Mouse (Mus musculus) C2C12 (cell line): ENCODE measurements around the gene Adgrg1.
"Not testable (repeated sequence)": the region's sequence is repeated elsewhere in the genome, so short reads cannot be mapped to it uniquely, and the experiment has no call there.

Experiments
- CEBPB ChIP-seq: IDR thresholded peaks from one replicate; pipeline ENCODE4 v1.6.1; 2011; ENCODE audit warnings: low read depth, mild to moderate bottlenecking, control low read depth, moderate library complexity
- CTCF ChIP-seq: IDR thresholded peaks from one replicate; pipeline ENCODE4 v1.5.1; 2011; ENCODE audit not compliant: control insufficient read depth, insufficient read depth, insufficient read length
- FOSL1 ChIP-seq: IDR thresholded peaks from one replicate; pipeline ENCODE4 v1.8.0; 2011; ENCODE audit warnings: mild to moderate bottlenecking, low read length; ENCODE audit not compliant: poor library complexity, insufficient read depth, severe bottlenecking
- MAX ChIP-seq: IDR thresholded peaks from one replicate; pipeline ENCODE4 v1.6.1; 2011; ENCODE audit warnings: mild to moderate bottlenecking, control low read depth
- USF1 ChIP-seq: IDR thresholded peaks from one replicate; pipeline ENCODE4 v1.6.1; 2011; ENCODE audit warnings: low read depth, mild to moderate bottlenecking, control low read depth, moderate library complexity

GRCm38 (mm10) chr8:95028391-95028790 lies 53.8 kb downstream of the Adgrg1 start:
- TF ChIP-seq USF1, CTCF, CEBPB, FOSL1, MAX: not testable (repeated sequence)
